Mouse (Mus musculus): ENCODE measurements around the gene Sept5. TPM values are rescaled to one million over a fixed set of nuclear protein-coding genes. Genes with fewer than 3 reads are reported as not detected.

Sept5 gene
- total RNA-seq (2023): not detected in 4 replicates

GRCm38 (mm10) chr16:18629390-18630231 is at the start of gene Sept5:
Gene Sept5 (minus strand): TSS chr16:18629954.

DNA sequence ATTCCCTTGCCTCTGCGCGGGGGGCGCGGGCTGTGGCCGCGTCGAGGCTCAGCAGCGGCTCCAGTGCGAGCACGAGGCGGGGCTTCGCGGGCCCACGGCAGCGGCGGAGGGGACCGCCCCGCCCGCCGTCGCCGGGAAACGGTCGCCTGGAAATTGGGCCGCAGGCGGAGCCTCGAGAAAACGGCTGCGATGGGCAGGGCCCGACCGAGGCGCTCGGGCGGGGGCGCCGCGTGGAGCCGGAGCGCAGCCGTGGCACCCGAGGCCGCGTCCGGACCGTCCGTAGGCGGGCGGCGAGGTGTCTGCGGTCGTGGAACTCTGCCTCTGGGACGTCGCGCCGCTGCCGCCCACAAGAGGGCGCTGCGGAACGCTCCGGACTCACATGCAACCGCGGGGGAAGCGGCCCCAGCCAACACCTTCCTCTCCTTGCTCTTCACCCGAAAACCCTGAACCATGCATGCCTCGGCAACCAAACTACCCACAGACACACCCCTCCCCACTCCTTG is 3.3 kb downstream of the Sept5 start, which contains the start of gene Gm49601:
Gm49601 (minus strand) TSS at position 52 of the 503 bp plus-strand sequence.

GRCm38 (mm10) chr16:18622019-18622418 is 7.7 kb downstream of the Sept5 start, which contains the start of gene Gp1bb:
Gene Gp1bb (minus strand): TSS chr16:18622403.

GRCm38 (mm10) chr16:18589804-18590790 is 39.7 kb downstream of the Sept5 start, which contains the start of gene Tbx1:
Gene Tbx1 (minus strand): TSS chr16:18590671.

Other genes starting within 250 kb of the Sept5 start
- 16.0 to 20.5 TPM (median 20.2 TPM) in 4 replicates for gene Txnrd2, start 203.6 kb downstream of the Sept5 start, total RNA-seq (2023)
- gene Comt, start 203.1 kb downstream of the Sept5 start, total RNA-seq (2023): 14.3 to 15.3 TPM (median 15.2 TPM) in 4 replicates
- gene Gnb1l, start 131.2 kb downstream of the Sept5 start, total RNA-seq (2023): 2.6 to 7.9 TPM (median 6.1 TPM) in 4 replicates
- 4.0 to 9.6 TPM (median 5.5 TPM) in 4 replicates for gene Rtl10, start 131.1 kb downstream of the Sept5 start, total RNA-seq (2023)
- not detected in 4 replicates for gene Tbx1, start 39.3 kb downstream of the Sept5 start, total RNA-seq (2023)
- gene Gp1bb, start 7.6 kb downstream of the Sept5 start, total RNA-seq (2023): not detected in 4 replicates
- not detected in 4 replicates for gene Gm49601, start 3.5 kb downstream of the Sept5 start, total RNA-seq (2023)
- gene Cldn5, start 146.9 kb upstream of the Sept5 start, total RNA-seq (2023): not detected in 4 replicates
- gene Ufd1, start 181.8 kb upstream of the Sept5 start, total RNA-seq (2023): 86.6 to 109 TPM (median 87.3 TPM) in 4 replicates
- 3.7 to 5.3 TPM (median 4.0 TPM) in 4 replicates for gene Cdc45, start 182.0 kb upstream of the Sept5 start, total RNA-seq (2023)
- 36.8 to 42.0 TPM (median 41.6 TPM) in 4 replicates for gene 2510002D24Rik, start 206.6 kb upstream of the Sept5 start, total RNA-seq (2023)
- 2.8 to 6.4 TPM (median 3.2 TPM) in 3 of 4 replicates, not detected in the other for gene Gm28539, start 206.6 kb upstream of the Sept5 start, total RNA-seq (2023)
- gene Mrpl40, start 246.9 kb upstream of the Sept5 start, total RNA-seq (2023): 31.7 to 38.1 TPM (median 33.3 TPM) in 4 replicates
- 68.8 to 83.8 TPM (median 76.4 TPM) in 4 replicates for gene Hira, start 247.1 kb upstream of the Sept5 start, total RNA-seq (2023)

Measured in B cell, adult 62 days (primary cell).